Mouse (Mus musculus): Measurements from ENCODE around the gene Sh3bp5. TPM values are rescaled to one million over a fixed set of nuclear protein-coding genes. Genes with fewer than 3 reads are reported as not detected.

Gene Sh3bp5
- polyA plus RNA-seq, 1 experiment from 2014 or later = 17.3 TPM

GRCm38 (mm10) chr14:31396428-31396827 lies 39.5 kb downstream of the Sh3bp5 start:
- no peak overlapping the region for H3K9ac ChIP-seq (ENCODE audit: low read depth, low read length)
- H3K27ac ChIP-seq (ENCODE audit: low read depth, low read length) = no peak overlapping the region
- H3K4me1 ChIP-seq (replicated peaks; ENCODE audit: control insufficient read depth, insufficient read depth, low read length) = peaks cover 10% of the 10 kb centered on the region
- H3K9me3 ChIP-seq (ENCODE audit: control insufficient read depth, low read length) = peaks cover 2% of the 10 kb centered on the region; the same call in 1 of the 2 replicates
- no peaks in the 10 kb centered on the region; the same call in 1 of the 2 replicates for H3K36me3 ChIP-seq (ENCODE audit: control insufficient read depth, insufficient read depth, low read length)
- ATAC-seq (replicated peaks; ENCODE audit: low FRiP score) (no peak), DNase-seq (ENCODE audit: low spot score) (no peak)
- H3K4me2 ChIP-seq = no peak overlapping the region
- WGBS = 96% methylated on average over 2 of the region's 2 CpGs
- H3K4me3 ChIP-seq (ENCODE audit: low read depth, low read length) = no peak overlapping the region
- H3K27me3 ChIP-seq (replicated peaks; ENCODE audit: control insufficient read depth, insufficient read depth, low read length) = no peaks in the 10 kb centered on the region

DNA sequence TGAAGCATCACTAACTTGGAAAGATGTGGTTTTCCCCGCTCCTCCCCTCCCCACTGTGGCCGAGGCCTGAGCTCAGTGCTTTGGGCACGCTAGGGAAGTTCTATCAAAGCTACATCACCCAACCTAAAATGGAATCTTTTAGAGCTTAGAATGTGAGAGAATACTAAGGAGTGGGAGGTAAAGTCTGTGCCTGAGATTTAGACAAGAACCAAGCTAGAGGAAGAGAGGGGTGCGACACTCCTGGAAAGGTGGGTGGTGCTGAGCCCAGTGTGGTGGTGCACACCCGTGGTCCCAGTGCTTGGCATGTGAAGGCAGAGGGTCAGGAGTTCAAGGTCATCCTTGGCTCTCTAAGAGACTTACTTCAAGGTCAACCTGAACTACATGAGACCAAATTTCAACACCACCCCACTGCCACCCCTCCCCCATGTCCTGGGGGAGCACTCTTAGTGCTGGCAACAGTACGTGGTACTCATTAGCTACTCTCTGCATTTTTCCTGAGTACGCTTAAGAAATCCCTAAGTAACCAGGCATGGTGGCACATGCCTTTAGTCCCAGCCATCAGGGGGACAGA lies 40.2 kb downstream of the Sh3bp5 start:
- H3K9ac ChIP-seq (ENCODE audit: low read depth, low read length) = no peak overlapping the region
- H3K4me2 ChIP-seq = no peak overlapping the region
- H3K27ac ChIP-seq (ENCODE audit: low read depth, low read length) = no peak overlapping the region
- H3K27me3 ChIP-seq (replicated peaks; ENCODE audit: control insufficient read depth, insufficient read depth, low read length) = no peaks in the 10 kb centered on the region
- WGBS = 91% methylated on average over 7 of the region's 7 CpGs
- no peak for ATAC-seq (replicated peaks; ENCODE audit: low FRiP score)
- H3K9me3 ChIP-seq (ENCODE audit: control insufficient read depth, low read length) = peaks cover 2% of the 10 kb centered on the region; the same call in 1 of the 2 replicates
- DNase-seq (ENCODE audit: low spot score) = no peak
- no peak overlapping the region for H3K4me3 ChIP-seq (ENCODE audit: low read depth, low read length)
- no peaks in the 10 kb centered on the region; the same call in 1 of the 2 replicates for H3K36me3 ChIP-seq (ENCODE audit: control insufficient read depth, insufficient read depth, low read length)
- peaks cover 4% of the 10 kb centered on the region for H3K4me1 ChIP-seq (replicated peaks; ENCODE audit: control insufficient read depth, insufficient read depth, low read length)

- ATAC-seq (replicated peaks; ENCODE audit: low FRiP score) = no peak
- 0 out of 2 replicates have a peak, but pooled peaks cover 3% of the 10 kb centered on the region for H3K4me1 ChIP-seq (replicated peaks; ENCODE audit: control insufficient read depth, insufficient read depth, low read length)
Measured at GRCm38 (mm10) chr14:31394822-31395532, 40.9 kb downstream of the Sh3bp5 start.

GRCm38 (mm10) chr14:31393936-31394630 lies 41.8 kb downstream of the Sh3bp5 start:
- WGBS = 83% methylated on average over 7 of the region's 7 CpGs
- Histone ChIP-seq H3K9ac (ENCODE audit: low read depth, low read length) (no peak overlapping the region), H3K36me3 (ENCODE audit: control insufficient read depth, insufficient read depth, low read length) (no peaks in the 10 kb centered on the region; the same call in 1 of the 2 replicates), H3K4me3 (ENCODE audit: low read depth, low read length) (no peak overlapping the region), H3K4me2 (no peak overlapping the region), H3K27ac (ENCODE audit: low read depth, low read length) (no peak overlapping the region), H3K4me1 (replicated peaks; ENCODE audit: control insufficient read depth, insufficient read depth, low read length) (0 out of 2 replicates have a peak, but pooled peaks cover 3% of the 10 kb centered on the region), H3K9me3 (ENCODE audit: control insufficient read depth, low read length) (peaks cover 2% of the 10 kb centered on the region; the same call in 1 of the 2 replicates), H3K27me3 (replicated peaks; ENCODE audit: control insufficient read depth, insufficient read depth, low read length) (no peaks in the 10 kb centered on the region)
- no peak for ATAC-seq (replicated peaks; ENCODE audit: low FRiP score)
- no peak for DNase-seq (ENCODE audit: low spot score)

More at GRCm38 (mm10) chr14:31394822-31395532, 40.9 kb downstream of the Sh3bp5 start:
- H3K4me2 ChIP-seq = no peak overlapping the region
- no peak overlapping the region for H3K4me3 ChIP-seq (ENCODE audit: low read depth, low read length)
- peaks cover 2% of the 10 kb centered on the region; the same call in 1 of the 2 replicates for H3K9me3 ChIP-seq (ENCODE audit: control insufficient read depth, low read length)
- no peaks in the 10 kb centered on the region; the same call in 1 of the 2 replicates for H3K36me3 ChIP-seq (ENCODE audit: control insufficient read depth, insufficient read depth, low read length)
- H3K9ac ChIP-seq (ENCODE audit: low read depth, low read length) = no peak overlapping the region
- no peaks in the 10 kb centered on the region for H3K27me3 ChIP-seq (replicated peaks; ENCODE audit: control insufficient read depth, insufficient read depth, low read length)
- 92% methylated on average over 9 of the region's 9 CpGs for WGBS
- no peak overlapping the region for H3K27ac ChIP-seq (ENCODE audit: low read depth, low read length)
- DNase-seq (ENCODE audit: low spot score) = no peak

DNA sequence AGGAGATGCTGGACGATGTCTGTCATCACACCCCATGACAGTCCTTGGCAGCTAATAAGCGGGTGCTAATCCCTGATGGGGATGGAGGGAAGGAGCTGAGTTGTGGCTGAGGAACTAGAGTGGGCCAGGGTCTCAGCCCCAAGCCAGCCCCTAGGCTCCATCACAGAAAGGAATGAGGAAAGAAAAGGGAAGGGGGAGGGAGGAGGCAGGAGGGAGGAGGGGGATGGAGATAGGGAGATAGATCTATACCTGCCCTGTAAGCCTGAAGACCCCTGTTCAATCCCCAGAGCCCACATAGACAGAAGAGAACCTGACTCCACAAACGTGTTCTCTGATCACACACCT lies 42.4 kb downstream of the Sh3bp5 start:
- 75% methylated on average over 3 of the region's 3 CpGs for WGBS
- DNase-seq (ENCODE audit: low spot score) = no peak
- Histone ChIP-seq H3K27ac (ENCODE audit: low read depth, low read length) (no peak overlapping the region), H3K27me3 (replicated peaks; ENCODE audit: control insufficient read depth, insufficient read depth, low read length) (no peaks in the 10 kb centered on the region), H3K4me2 (no peak overlapping the region), H3K4me1 (replicated peaks; ENCODE audit: control insufficient read depth, insufficient read depth, low read length) (0 out of 2 replicates have a peak, but pooled peaks cover 3% of the 10 kb centered on the region), H3K36me3 (ENCODE audit: control insufficient read depth, insufficient read depth, low read length) (no peaks in the 10 kb centered on the region; the same call in 1 of the 2 replicates), H3K9me3 (ENCODE audit: control insufficient read depth, low read length) (peaks cover 2% of the 10 kb centered on the region; the same call in 1 of the 2 replicates), H3K4me3 (ENCODE audit: low read depth, low read length) (no peak overlapping the region), H3K9ac (ENCODE audit: low read depth, low read length) (no peak overlapping the region)
- no peak for ATAC-seq (replicated peaks; ENCODE audit: low FRiP score)

DNA sequence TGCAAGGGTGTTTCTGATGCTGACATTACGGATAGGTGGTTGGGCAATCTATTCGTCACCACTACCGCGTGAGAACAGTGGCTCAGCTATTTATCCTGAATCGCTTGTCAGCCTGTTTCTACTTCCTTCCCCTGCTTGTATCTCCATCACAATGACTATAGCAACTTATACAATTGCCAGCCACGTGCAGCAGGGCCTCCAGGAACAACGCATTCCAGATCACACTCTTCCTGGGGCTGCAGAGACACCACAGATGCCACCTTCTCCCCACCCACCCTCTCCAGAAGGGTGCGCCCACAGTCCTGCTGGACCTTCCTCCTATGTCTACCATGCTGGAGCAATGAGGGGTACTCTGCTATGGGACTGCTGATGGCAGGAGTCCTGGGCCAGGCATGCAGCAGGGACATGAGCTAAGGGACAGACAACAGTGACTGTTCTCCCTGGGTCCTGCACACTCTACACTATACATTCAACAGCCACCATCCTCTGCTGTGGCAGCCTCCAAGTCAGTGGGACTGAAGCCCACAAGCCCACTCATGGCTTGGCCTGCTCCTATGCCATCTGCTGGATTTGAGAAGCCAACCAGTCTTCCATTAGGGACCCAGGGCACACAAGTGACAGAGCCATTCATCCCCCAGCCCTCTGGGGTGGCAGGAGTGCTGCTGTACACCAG lies 42.9 kb downstream of the Sh3bp5 start:
- DNase-seq (ENCODE audit: low spot score) = no peak
- 55% methylated on average over 8 of the region's 8 CpGs for WGBS
- Histone ChIP-seq H3K4me1 (replicated peaks; ENCODE audit: control insufficient read depth, insufficient read depth, low read length) (0 out of 2 replicates have a peak, but pooled peaks cover 3% of the 10 kb centered on the region), H3K36me3 (ENCODE audit: control insufficient read depth, insufficient read depth, low read length) (no peaks in the 10 kb centered on the region; the same call in 1 of the 2 replicates), H3K4me3 (ENCODE audit: low read depth, low read length) (no peak overlapping the region), H3K4me2 (no peak overlapping the region), H3K27ac (ENCODE audit: low read depth, low read length) (no peak overlapping the region), H3K9ac (ENCODE audit: low read depth, low read length) (no peak overlapping the region), H3K27me3 (replicated peaks; ENCODE audit: control insufficient read depth, insufficient read depth, low read length) (no peaks in the 10 kb centered on the region), H3K9me3 (ENCODE audit: control insufficient read depth, low read length) (peaks cover 2% of the 10 kb centered on the region; the same call in 1 of the 2 replicates)
- no peak for ATAC-seq (replicated peaks; ENCODE audit: low FRiP score)

DNA sequence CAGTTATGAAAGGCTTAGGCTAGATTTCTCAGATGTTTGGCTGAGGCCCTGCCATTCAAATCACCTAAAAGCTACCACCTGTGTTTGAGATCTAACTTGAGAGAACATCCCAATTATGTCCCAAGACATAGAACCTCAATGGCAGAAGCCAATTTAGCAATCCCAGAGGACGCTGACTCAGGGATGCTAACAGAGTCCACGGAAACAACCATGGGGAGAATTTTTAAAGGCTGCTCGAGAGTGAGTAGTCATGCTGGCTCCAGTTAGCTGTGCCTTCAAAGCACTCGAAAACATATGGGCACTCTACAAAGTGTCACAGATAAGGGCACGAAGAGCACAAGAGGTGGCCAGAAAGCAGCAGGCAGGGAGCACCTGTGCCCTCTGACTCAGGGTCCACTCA lies 43.6 kb downstream of the Sh3bp5 start:
- no peak overlapping the region for H3K27ac ChIP-seq (ENCODE audit: low read depth, low read length)
- 0 out of 2 replicates have a peak, but pooled peaks cover 3% of the 10 kb centered on the region for H3K4me1 ChIP-seq (replicated peaks; ENCODE audit: control insufficient read depth, insufficient read depth, low read length)
- H3K9me3 ChIP-seq (ENCODE audit: control insufficient read depth, low read length) = peaks cover 2% of the 10 kb centered on the region; the same call in 1 of the 2 replicates
- no peak overlapping the region for H3K4me2 ChIP-seq
- DNase-seq (ENCODE audit: low spot score) = no peak
- 73% methylated on average over 5 of the region's 5 CpGs for WGBS
- H3K36me3 ChIP-seq (ENCODE audit: control insufficient read depth, insufficient read depth, low read length) = no peaks in the 10 kb centered on the region; the same call in 1 of the 2 replicates
- H3K27me3 ChIP-seq (replicated peaks; ENCODE audit: control insufficient read depth, insufficient read depth, low read length) = no peaks in the 10 kb centered on the region
- no peak overlapping the region for H3K9ac ChIP-seq (ENCODE audit: low read depth, low read length)
- no peak for ATAC-seq (replicated peaks; ENCODE audit: low FRiP score)
- no peak overlapping the region for H3K4me3 ChIP-seq (ENCODE audit: low read depth, low read length)

GRCm38 (mm10) chr14:31389421-31390147 lies 46.3 kb downstream of the Sh3bp5 start:
- no peak overlapping the region for H3K9ac ChIP-seq (ENCODE audit: low read depth, low read length)
- H3K36me3 ChIP-seq (ENCODE audit: control insufficient read depth, insufficient read depth, low read length) = no peaks in the 10 kb centered on the region
- H3K4me2 ChIP-seq = no peak overlapping the region
- no peaks in the 10 kb centered on the region for H3K9me3 ChIP-seq (ENCODE audit: control insufficient read depth, low read length)
- no peak overlapping the region for H3K4me3 ChIP-seq (ENCODE audit: low read depth, low read length)
- no peak for DNase-seq (ENCODE audit: low spot score)
- no peaks in the 10 kb centered on the region for H3K27me3 ChIP-seq (replicated peaks; ENCODE audit: control insufficient read depth, insufficient read depth, low read length)
- WGBS = 89% methylated on average over 8 of the region's 8 CpGs
- no peak for ATAC-seq (replicated peaks; ENCODE audit: low FRiP score)
- H3K4me1 ChIP-seq (replicated peaks; ENCODE audit: control insufficient read depth, insufficient read depth, low read length) = 0 out of 2 replicates have a peak, but pooled peaks cover 3% of the 10 kb centered on the region
- no peak overlapping the region for H3K27ac ChIP-seq (ENCODE audit: low read depth, low read length)
